Mouse (Mus musculus) cortical plate, adult 2 months (tissue): Measurements from ENCODE around the gene Bin2.

Source experiments
- CTCF ChIP-seq: fragments of 200-500 bp; IDR thresholded peaks from 2 replicates; pipeline ENCODE4 v1.5.1; 2011; ENCODE audit warnings: mild to moderate bottlenecking, control low read depth, low read length; ENCODE audit not compliant: insufficient read depth; ENCODE audit errors: extremely low read depth
- POLR2A ChIP-seq: fragments of 200-500 bp; IDR thresholded peaks from 2 replicates; pipeline ENCODE4 v1.6.1; 2011; ENCODE audit warnings: mild to moderate bottlenecking, low read length, control low read depth; ENCODE audit not compliant: insufficient read depth; ENCODE audit errors: extremely low read depth

DNA sequence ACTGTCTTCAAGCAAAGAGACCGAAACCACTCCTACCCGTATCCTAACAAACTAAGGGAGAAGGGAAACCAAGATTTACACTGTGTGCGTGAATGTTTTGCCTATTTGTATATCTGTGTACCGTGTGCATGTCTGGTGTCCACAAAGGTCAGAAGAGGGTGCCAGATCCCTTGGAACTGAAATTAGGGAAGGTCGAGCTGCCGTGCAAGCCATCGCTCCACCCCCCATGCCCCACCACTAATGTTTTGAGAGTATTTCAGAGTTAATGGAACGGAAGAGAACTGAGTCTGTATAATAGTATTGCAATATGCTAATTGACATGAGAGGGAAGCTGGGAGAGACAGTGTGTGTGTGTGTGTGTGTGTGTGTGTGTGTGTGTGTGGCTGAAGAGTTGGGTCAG lies 8.3 kb upstream of the Bin2 start:
- TF ChIP-seq POLR2A (no peak), CTCF (no peak)
